Mouse (Mus musculus) midbrain, embryonic 14.5 days (tissue): ENCODE results near the gene Slu7. TPM values are rescaled to one million over a fixed set of nuclear protein-coding genes. Genes with fewer than 3 reads are reported as not detected.

ENCODE experiments used
- ATAC-seq: fragments of 200-750 bp; cut with Nextera tagmentation; 2 replicates; pipeline ENCODE4 v1.8.0; 2017; ENCODE audit warnings: moderate number of reproducible peaks, moderate library complexity; ENCODE audit not compliant: low FRiP score, low TSS enrichment
- DNase-seq: peaks from one replicate; pipeline ENCODE4 v3.0.0-alpha.2; 2015
- H3K27ac ChIP-seq: fragments of 300-500 bp; sonication (generic); replicated peaks from 2 replicates; pipeline ENCODE4 v1.5.1; 2014; ENCODE audit warnings: mild to moderate bottlenecking, low read depth, low read length, moderate library complexity
- H3K27me3 ChIP-seq: fragments of 300-500 bp; sonication (generic); 2 replicates; pipeline ENCODE4 v1.6.1; 2014; ENCODE audit warnings: low read length, control low read depth, mixed read lengths; ENCODE audit not compliant: control insufficient read depth, insufficient read depth
- H3K36me3 ChIP-seq: fragments of 300-500 bp; sonication (generic); 2 replicates; pipeline ENCODE4 v1.6.1; 2014; ENCODE audit warnings: low read length, control low read depth; ENCODE audit not compliant: control insufficient read depth, insufficient read depth
- H3K4me1 ChIP-seq: fragments of 300-500 bp; sonication (generic); 2 replicates; pipeline ENCODE4 v1.6.1; 2014; ENCODE audit warnings: mild to moderate bottlenecking, antibody characterized with exemption, low read length, control low read depth; ENCODE audit not compliant: control insufficient read depth, insufficient read depth
- H3K4me2 ChIP-seq: fragments of 300-500 bp; sonication (generic); 2 replicates; pipeline ENCODE4 v1.6.1; 2014; ENCODE audit warnings: mild to moderate bottlenecking, low read length, moderate library complexity
- H3K4me3 ChIP-seq: fragments of 300-500 bp; sonication (generic); replicated peaks from 2 replicates; pipeline ENCODE4 v1.5.1; 2014; ENCODE audit warnings: low read depth, low read length
- H3K9ac ChIP-seq: fragments of 300-500 bp; sonication (generic); replicated peaks from 2 replicates; pipeline ENCODE4 v1.6.1; 2014; ENCODE audit warnings: mild to moderate bottlenecking, low read length, moderate library complexity
- H3K9me3 ChIP-seq: fragments of 300-500 bp; sonication (generic); 2 replicates; pipeline ENCODE4 v1.6.1; 2016; ENCODE audit warnings: low read length, control low read depth, mixed read lengths; ENCODE audit not compliant: control insufficient read depth
- WGBS: fragments of 180-500 bp; shearing (Covaris S2); extraction: QIAGEN DNeasy Blood & Tissue Kit; methylation state at CpG from one replicate; pipeline ENCODE4 v1.1.7; 2014; 5-methylcytosine and 5-hydroxymethylcytosine counted together
- polyA plus RNA-seq: library from polyadenylated mRNA; unstranded; fragments of >200 nt; fragmentation: Nextera tagmentation; extraction: Ambion mirVana; gene quantifications from 2 replicates; pipeline ENCODE4 v1.2.1, GENCODE M21; 2014

Slu7 gene
- 64.1 and 68.6 TPM in 2 replicates for polyA plus RNA-seq

DNA sequence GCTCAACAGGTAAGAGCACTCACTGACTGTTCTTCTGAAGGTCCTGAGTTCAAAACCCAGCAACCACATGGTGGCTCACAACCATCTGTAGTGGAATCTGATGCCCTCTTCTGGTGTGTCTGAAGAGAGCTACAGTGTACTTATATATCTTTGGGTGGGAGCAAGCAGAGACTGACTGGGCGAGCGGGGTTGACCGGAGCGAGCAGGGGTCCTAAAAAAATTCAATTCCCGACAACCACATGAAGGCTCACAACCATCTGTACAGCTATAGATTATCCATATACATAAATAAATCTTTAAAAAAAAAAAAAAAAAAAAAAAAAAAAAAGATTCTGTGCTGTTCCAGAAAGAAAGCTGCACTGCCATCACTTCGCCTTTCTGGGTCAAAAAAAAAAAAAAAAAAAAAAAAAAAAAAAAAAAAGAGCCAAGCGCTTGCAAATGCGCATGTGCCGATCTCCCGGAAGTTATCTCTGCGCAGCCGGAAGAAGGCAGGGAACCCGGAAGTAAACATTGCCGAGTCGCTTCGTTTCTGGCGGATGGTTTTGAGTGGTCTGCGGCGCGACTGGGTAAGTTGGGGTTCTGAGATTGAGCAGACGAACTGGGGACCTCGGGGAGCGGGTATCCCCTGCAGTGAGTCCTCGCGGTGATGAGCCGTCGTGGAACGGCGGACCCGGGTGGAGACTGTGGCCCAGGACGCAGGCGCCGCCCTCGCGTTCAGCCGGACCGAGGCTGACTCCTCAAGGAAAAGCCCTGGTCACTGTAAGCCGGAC lies at the start of gene Slu7:
Gene Slu7, plus strand, starts transcription at position 491 of the 770 bp plus-strand sequence.
- Histone ChIP-seq H3K4me3 (peak within 1 kb of the TSS; percentile 83), H3K27me3 (no peaks in the 10 kb centered on the region), H3K36me3 (peaks cover 13% of the 10 kb centered on the region), H3K9ac (peak within 1 kb of the TSS; percentile 71), H3K9me3 (no peaks in the 10 kb centered on the region), H3K4me1 (peaks cover 7% of the 10 kb centered on the region; the same call in 1 of the 2 replicates), H3K4me2 (peak within 1 kb of the TSS; percentile 65), H3K27ac (peak within 1 kb of the TSS; percentile 61)
- WGBS: 7% methylated on average over 38 of the region's 38 CpGs
- ATAC-seq (peak; percentile 87), DNase-seq (peak; percentile 93)

DNA sequence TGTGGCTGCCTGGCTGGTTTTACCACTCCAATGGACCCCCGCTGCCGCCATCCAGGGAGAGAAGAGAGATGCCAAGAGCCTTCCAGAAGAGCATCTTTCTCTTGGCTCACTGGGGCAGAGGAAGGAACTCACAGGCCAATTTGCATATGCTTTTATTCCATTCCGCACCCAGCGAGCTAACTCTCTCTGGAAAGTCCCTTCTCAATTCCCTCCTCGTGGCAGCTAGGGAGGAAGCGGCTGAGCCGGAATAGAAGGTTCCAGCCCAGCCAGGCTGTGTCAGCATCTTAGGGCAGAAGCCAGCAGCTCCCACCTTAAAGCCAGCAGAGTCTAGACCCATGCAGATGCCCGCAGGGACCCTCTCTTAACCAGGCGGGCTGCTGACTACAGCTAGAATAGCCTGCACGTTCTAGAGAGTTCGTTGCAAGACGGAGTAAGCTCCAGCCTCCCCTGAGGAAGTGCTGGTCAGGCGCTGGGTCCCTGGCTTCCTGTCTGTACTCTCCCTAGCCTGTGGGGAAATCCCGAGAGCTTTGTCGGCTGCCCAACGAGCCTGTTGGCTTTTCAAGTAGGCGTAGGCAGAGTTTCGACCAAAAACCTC lies 48.4 kb upstream of the Slu7 start:
- DNase-seq (peak; percentile 70), ATAC-seq (peak; percentile 72; the same call in 1 of the 2 replicates)
- 3% methylated on average over 18 of the region's 18 CpGs for WGBS
- peaks cover 16% of the 10 kb centered on the region for H3K4me1 ChIP-seq
- H3K27me3 ChIP-seq: no peaks in the 10 kb centered on the region
- peak overlapping the region; percentile 72 for H3K27ac ChIP-seq
- peak overlapping the region; percentile 27 for H3K4me3 ChIP-seq
- H3K36me3 ChIP-seq: no peaks in the 10 kb centered on the region
- H3K9ac ChIP-seq: peak overlapping the region; percentile 51
- no peaks in the 10 kb centered on the region for H3K9me3 ChIP-seq
- peak overlapping the region; percentile 65 for H3K4me2 ChIP-seq

DNA sequence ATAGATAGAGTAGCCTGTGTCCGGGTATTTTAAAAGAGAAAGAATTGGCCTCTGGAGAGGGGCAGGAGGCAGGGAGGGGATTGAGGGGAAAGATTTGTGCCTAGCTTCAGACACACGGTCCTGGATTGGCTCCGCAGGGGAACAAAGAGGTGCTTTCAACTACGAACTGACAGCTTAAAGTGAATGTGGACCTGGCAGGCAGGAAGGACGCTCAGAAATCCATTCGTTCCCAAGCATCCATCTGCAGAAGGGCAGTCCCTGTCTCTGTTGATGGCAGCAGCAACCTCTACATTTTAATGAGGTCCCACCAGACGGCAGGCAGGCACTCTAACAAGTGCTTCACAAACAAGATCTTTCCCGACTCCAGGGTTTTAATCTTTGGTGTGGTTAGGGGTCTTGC lies 47.8 kb upstream of the Slu7 start:
- DNase-seq (peak; percentile 70), ATAC-seq (peak; percentile 62; the same call in 1 of the 2 replicates)
- H3K4me1 ChIP-seq: peaks cover 16% of the 10 kb centered on the region
- H3K9me3 ChIP-seq: no peaks in the 10 kb centered on the region
- H3K27ac ChIP-seq: peak overlapping the region; percentile 72
- H3K27me3 ChIP-seq: no peaks in the 10 kb centered on the region
- peak overlapping the region; percentile 27 for H3K4me3 ChIP-seq
- H3K4me2 ChIP-seq: peak overlapping the region; percentile 65
- peak overlapping the region; percentile 51; the same call in 1 of the 2 replicates for H3K9ac ChIP-seq
- no peaks in the 10 kb centered on the region for H3K36me3 ChIP-seq
- WGBS: 1% methylated on average over 8 of the region's 8 CpGs

DNA sequence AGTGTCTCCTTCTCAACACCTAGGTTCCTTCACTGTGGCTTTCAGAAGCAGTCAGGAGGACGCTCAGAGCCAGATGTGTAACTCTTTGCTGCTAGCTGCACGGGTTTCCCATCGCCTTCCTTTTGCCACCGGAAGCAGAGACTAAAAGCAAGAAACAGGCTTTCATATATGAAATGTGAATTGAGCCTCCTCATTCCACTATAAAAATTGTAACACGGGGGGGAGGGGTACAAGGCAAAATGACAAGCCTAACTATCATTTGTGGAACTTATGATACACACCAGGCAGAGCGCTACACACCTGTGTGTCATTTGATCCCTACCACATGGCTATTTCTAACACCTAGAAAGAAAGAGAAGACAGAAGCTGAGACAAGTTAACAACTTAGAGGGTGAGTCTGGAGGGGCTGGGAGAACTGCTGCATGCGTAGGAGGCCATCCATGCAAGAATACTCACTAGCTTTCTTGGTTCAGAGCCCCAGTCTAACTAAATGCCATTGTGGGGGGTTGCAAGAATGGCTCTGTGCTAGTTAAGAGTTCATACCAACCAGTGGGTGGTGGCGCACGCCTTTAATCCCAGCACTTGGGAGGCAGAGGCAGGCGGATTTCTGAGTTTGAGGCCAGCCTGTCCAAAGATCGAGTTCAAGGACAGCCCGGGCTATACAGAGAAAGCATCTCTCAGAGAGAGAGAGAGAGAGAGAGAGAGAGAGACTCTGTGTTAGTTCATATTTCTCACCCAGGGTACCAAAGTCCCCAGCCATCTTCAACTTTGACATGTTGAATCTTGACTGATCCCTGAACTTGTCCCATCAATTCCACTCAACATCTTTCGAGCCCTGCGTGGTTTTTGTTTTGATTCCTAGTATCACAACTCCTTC lies 46.3 kb upstream of the Slu7 start:
- Histone ChIP-seq H3K9ac (no peak overlapping the region), H3K27me3 (no peaks in the 10 kb centered on the region), H3K9me3 (no peaks in the 10 kb centered on the region), H3K27ac (no peak overlapping the region), H3K4me2 (no peak overlapping the region), H3K4me1 (peaks cover 16% of the 10 kb centered on the region), H3K4me3 (no peak overlapping the region), H3K36me3 (no peaks in the 10 kb centered on the region)
- no peak for DNase-seq
- ATAC-seq: no peak
- 94% methylated on average over 14 of the region's 14 CpGs for WGBS

DNA sequence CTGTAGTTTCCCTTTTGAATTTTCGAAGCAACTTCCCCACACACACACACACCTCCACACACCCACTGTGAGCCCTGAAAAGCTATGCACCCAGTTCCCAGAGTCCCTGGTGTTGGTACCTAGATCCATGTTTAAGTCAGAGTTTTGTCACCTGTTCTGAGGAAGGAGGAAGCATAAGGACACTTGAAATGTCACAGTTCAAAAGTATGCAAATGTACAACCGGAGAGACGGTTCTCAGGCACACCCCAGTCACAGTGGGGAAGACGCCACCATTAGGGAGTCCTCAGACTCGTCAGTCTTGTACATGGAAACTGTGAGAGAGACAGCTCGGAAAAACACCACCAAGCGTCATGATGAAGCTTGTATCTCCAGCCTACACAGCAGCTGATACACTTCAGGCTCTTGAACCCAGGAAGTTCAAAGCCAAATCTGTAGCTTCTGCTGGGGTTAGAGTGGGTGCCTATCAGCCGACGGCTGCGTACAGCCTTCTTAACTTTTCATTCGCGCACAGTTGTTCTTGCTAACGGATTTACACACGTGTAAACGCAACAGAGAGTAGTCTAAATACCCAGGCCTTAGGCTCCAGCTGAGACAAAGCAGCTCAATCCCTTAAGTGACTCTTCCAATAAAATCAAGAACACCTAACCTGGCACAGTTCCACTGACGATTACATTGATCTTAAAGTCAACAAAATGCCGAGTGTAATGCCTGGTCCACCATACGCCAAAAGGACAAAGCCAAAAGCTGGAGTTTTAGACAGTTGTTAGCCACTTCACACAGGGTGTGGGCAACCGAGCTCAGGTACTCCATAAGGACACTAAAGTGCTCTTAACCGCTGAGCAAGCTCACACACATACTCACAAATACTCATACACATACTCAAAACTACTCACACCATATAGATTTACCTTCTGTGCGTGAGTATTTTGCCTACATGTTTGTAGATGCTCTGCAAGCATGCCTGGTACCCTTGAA lies 45.1 kb upstream of the Slu7 start:
- H3K9me3 ChIP-seq: no peaks in the 10 kb centered on the region
- peaks cover 16% of the 10 kb centered on the region for H3K4me1 ChIP-seq
- H3K36me3 ChIP-seq: no peaks in the 10 kb centered on the region
- ATAC-seq (no peak), DNase-seq (no peak)
- no peak overlapping the region for H3K4me3 ChIP-seq
- H3K4me2 ChIP-seq: no peak overlapping the region
- WGBS: 88% methylated on average over 21 of the region's 21 CpGs
- H3K27ac ChIP-seq: no peak overlapping the region
- H3K9ac ChIP-seq: no peak overlapping the region
- no peaks in the 10 kb centered on the region for H3K27me3 ChIP-seq

DNA sequence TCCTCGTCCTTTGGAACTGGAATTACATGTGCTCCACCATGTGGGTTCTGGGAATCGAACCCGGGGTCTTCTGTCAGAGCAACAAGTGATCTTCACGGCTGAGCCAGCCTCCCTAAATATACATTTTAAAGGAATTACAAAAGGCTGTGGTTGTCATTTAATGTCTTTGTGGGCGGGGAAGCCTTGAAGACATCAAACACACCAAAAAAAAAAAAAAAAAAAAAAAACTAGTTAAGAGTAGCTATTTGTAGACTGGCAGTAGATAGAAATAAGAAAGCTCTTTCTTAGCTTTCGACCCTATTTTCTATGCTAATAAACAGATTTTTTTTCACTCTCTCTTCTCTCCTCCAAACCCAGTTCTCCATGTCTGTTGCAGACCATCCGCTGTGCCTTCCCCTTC lies 44.4 kb upstream of the Slu7 start:
- Histone ChIP-seq H3K4me1 (peaks cover 16% of the 10 kb centered on the region), H3K27ac (no peak overlapping the region), H3K4me3 (no peak overlapping the region), H3K27me3 (no peaks in the 10 kb centered on the region), H3K9ac (no peak overlapping the region), H3K36me3 (no peaks in the 10 kb centered on the region), H3K9me3 (no peaks in the 10 kb centered on the region), H3K4me2 (no peak overlapping the region)
- 87% methylated on average over 7 of the region's 7 CpGs for WGBS
- DNase-seq: no peak
- ATAC-seq: no peak

DNA sequence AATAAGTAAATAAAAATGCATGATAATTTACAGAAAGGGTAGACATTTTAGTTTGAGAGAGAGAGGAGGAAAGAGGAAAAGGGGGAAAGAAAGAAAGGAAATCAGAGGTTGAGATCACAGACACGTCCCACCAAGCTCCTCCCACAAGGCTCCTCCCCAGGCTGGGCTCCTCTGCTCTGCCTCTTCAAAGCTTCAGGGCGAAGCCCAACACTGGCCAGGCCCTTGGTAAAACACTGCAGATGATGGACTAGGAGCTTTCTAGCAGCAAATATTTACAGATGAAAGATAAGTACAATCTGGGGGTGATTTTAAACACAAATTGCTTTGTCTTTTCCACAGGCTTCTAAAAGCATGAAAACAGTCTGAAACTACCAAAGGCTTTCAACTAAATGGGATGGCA lies 40.8 kb upstream of the Slu7 start:
- no peak for DNase-seq
- no peak overlapping the region for H3K4me3 ChIP-seq
- H3K9me3 ChIP-seq: no peaks in the 10 kb centered on the region
- H3K36me3 ChIP-seq: no peaks in the 10 kb centered on the region
- H3K9ac ChIP-seq: no peak overlapping the region
- ATAC-seq: no peak
- H3K27me3 ChIP-seq: no peaks in the 10 kb centered on the region
- H3K4me1 ChIP-seq: no peaks in the 10 kb centered on the region
- WGBS: 50% methylated on average over 2 of the region's 2 CpGs
- H3K4me2 ChIP-seq: no peak overlapping the region
- H3K27ac ChIP-seq: no peak overlapping the region

DNA sequence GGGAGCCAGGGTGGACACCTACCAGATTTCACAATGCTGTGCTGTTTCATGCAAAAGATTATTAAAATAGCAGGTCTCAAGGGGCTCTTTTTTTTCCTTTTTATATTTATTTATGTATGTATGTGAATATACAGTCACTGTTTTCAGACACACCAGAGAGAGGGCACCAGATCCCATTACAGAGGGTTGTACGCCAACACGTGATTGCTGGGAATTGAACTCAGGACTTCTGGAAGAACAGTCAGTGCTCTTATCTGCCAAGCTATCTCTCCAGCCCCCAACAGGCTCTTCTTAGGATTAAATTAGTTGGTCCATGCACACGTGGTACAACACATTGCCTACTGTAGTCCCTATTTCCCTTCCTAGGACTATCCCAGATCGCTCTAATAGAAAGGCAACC lies 40.2 kb upstream of the Slu7 start:
- Histone ChIP-seq H3K27ac (no peak overlapping the region), H3K9ac (no peak overlapping the region), H3K4me1 (no peaks in the 10 kb centered on the region), H3K4me3 (no peak overlapping the region), H3K27me3 (no peaks in the 10 kb centered on the region), H3K4me2 (no peak overlapping the region), H3K9me3 (no peaks in the 10 kb centered on the region), H3K36me3 (no peaks in the 10 kb centered on the region)
- 89% methylated on average over 4 of the region's 4 CpGs for WGBS
- DNase-seq: no peak
- no peak for ATAC-seq
